Mouse (Mus musculus) fibroblast of lung, adult 2 months (primary cell): ENCODE measurements around the gene S100z.

ENCODE experiments used
- DNase-seq: peaks from one replicate; pipeline ENCODE4 v3.0.0-alpha.2; 2011; ENCODE audit warnings: low read depth

Gene S100z

GRCm38 (mm10) chr13:95444824-95445223 is 33.7 kb downstream of the S100z start, which contains the start of gene Crhbp:
TSS of gene Crhbp (minus strand) at chr13:95444924.
- DNase-seq = no peak

GRCm38 (mm10) chr13:95444291-95444690 is 34.2 kb downstream of the S100z start:
- no peak for DNase-seq

- peak; percentile 44 for DNase-seq
Measured at GRCm38 (mm10) chr13:95443376-95444233, 34.9 kb downstream of the S100z start.

GRCm38 (mm10) chr13:95442901-95443300 is 35.6 kb downstream of the S100z start:
- DNase-seq = no peak

- DNase-seq = no peak
Measured at GRCm38 (mm10) chr13:95439569-95439968, 39.0 kb downstream of the S100z start.

GRCm38 (mm10) chr13:95431760-95432159 is 46.8 kb downstream of the S100z start:
- DNase-seq = no peak

GRCm38 (mm10) chr13:95427499-95427898 is 51.0 kb downstream of the S100z start:
- DNase-seq = no peak
